Mouse (Mus musculus): ENCODE measurements around the gene Olfr823.
"Not testable (repeated sequence)": the region's sequence is repeated elsewhere in the genome, so short reads cannot be mapped to it uniquely, and the experiment has no call there.

The Olfr823 gene

DNA sequence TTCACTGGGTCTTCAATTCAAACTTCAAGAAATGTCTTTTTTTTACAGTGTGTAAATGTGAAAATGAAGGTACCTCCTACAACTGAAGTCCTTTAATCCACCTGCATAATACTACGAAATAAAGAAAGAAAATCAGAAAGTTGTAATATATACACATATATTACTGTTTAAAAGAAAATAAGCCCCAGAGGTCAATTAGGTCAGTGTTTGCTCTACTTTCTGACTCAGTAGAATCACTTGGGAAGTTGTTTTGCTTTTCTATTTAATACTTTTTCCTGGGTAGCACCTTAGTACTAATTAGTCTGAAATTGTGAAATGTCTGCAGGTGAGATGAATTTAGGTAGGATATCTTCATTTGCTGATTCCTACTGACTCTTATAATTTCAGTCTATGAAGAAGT is at the start of gene Olfr823:
Gene Olfr823, minus strand, starts transcription at position 101 of the 400 bp plus-strand sequence.
- not testable (repeated sequence) for DNase-seq

DNA sequence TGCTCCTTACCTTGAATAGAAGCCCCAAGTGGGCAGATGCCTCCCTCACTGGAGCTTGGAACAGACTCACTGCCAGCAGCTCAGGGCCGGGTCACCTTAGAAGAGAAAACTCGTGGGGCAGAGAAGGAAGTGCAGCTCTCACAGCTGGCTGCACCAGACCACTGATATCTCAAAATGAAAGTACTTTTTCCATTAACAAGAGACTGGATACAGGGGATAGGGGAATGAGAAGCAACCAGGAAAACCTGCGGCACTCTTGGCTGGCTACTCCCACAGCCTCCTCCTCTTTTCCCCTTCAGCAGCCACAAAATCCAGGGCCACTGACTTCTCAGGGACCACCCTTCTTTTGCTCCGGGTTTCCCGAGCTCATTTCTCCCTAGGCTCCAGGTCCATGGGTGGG is 28.9 kb upstream of the Olfr823 start:
- DNase-seq: no peak

DNA sequence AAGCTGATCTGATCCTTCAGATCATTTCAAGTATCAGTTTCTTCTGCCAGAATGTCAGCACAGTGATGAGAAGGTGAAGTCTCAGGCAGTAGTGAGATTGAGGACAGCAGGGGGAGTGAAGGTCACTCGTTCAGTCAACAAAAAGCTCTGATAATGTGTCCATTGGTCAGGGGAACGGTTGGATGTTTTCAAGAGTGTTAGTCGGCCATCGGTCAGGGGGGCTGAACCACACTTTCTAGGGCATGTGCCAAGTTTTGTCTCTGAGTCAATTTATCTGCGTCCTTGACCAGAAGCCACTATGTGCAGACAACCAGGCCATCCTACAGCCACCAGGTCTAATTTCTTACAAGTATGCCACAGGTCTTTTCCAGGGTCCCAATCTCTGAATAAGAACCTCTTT is 27.3 kb upstream of the Olfr823 start:
- not testable (repeated sequence) for DNase-seq

DNA sequence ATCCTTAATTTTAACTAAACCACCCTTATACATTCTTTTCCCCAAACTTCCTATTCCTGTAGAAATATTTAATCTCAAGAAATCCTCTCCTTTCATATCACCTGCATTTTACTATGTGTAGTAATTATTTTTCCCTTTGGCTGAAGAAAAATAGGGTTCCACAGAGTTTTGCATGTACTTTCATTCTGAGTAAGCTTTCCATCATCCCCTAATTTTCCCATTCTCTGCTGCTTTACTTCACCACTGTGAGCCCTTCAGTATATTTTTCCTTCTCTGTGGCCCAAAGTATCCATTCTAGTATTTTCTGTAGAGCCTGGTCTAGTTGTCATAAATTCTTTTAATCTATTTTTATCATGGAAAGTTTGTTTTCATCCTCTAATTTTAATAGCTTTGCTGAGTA is 19.6 kb upstream of the Olfr823 start:
- DNase-seq: no peak

DNA sequence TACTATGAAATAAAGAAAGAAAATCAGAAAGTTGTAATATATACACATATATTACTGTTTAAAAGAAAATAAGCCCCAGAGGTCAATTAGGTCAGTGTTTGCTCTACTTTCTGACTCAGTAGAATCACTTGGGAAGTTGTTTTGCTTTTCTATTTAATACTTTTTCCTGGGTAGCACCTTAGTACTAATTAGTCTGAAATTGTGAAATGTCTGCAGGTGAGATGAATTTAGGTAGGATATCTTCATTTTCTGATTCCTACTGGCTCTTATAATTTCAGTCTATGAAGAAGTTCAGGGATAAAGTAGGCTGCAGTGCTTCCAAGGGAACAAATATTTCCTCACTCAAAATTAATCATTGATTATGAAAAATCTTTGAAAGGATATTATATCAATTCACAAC is 14.7 kb upstream of the Olfr823 start, which contains the start of gene Olfr824:
Gene Olfr824, minus strand, starts transcription at position 101 of the 400 bp plus-strand sequence.
- not testable (repeated sequence) for DNase-seq

DNA sequence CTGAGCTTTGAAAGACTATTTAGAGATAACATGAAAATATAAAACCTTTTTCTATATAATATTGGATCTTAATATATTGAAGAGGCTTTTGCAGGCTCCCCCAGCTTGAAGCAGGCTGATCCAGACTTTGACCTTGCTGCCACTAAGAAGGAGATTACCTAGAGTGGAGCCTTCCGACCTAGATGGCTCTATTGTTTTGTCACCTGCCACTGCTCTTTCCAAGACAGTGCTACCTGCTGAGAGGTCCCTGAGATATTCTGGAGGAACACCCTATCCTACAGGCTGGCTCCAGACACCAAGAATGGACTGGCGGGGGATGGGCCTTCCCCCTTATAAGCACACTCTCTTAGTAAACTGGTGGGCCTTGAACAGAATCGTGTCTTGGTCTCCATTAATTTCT is 862 bp upstream of the Olfr823 start:
- DNase-seq: not testable (repeated sequence)

DNA sequence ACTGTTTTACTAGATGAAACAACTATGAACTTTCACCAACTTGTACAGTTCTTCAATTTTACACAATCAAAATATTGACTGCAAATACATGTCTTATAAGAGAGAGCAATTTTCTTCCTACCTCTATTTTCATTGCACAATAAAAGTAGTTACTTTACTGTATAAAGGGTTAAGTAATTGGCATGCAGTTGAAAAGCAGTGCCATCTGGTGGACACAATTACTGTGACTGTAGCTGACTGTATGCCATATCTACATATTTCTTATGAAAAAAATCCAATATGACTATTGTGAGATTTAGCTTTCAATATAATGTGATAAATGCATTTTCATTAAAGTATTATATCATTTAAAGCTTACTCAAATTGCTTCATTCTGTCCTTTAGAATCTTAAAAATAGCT is 19.1 kb downstream of the Olfr823 start:
- no peak for DNase-seq

DNA sequence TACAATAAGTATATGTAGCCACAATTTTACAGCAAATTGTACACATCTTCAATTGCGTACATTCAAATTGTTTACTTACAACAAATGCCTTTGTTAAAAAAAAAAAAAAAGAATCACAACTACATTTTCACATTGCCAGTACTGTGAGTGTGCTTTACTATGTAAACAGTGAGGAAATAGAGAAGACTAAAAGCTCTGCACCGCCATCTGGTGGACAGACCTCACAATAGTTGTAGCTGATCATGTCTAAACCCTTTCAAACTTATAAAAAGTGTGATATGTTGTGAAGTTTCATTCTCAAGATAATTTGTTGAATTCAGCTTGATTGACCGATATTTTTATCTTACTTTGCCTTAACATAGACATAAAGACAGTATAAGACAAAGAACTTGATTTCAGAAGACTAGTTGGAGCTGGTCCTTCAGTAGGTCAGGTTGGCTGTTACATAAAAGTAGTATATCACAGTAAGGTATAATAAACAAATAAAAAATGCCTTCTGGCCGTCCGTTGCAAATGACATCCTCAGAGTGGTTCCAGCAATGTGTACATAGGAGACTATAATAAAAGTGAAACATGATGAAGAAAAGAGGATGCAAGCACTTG is 22.2 kb downstream of the Olfr823 start:
- peak; percentile 7 to 13 for DNase-seq

DNA sequence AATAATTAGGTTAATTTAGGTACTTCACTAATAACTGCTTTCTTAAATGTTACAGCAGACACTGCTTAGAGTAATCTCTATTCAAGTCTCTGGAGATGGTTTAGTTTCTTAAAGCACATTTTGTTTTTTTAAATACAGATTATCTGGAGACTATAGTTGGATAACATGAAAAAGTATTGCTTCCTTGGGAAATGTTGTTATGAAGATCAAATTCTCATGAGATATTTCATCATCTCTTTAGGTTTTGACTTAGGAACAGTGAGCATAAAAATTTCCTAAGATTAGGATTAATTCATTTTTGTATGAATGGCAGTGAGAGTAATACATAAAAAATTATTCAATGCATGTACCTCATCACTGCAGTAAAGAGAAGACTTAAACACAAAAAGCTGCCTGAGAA is 44.3 kb downstream of the Olfr823 start, which contains the start of gene Olfr822:
Gene Olfr822, plus strand, starts transcription at position 301 of the 400 bp plus-strand sequence.
- no peak for DNase-seq
